Mouse (Mus musculus) embryonic facial prominence, embryonic 12.5 days (tissue): ENCODE measurements around the gene Maml1. TPM values are rescaled to one million over a fixed set of nuclear protein-coding genes. Genes with fewer than 3 reads are reported as not detected.
A peak's percentile ranks its signal among the peaks of the same experiment; 100 is the strongest.

Experiments used
- ATAC-seq: fragments of 200-750 bp; cut with Nextera tagmentation; 2 replicates; pipeline ENCODE4 v1.8.0; 2017; ENCODE audit not compliant: insufficient number of reproducible peaks, insufficient read depth, low FRiP score, low TSS enrichment
- H3K27ac ChIP-seq: fragments of 300-500 bp; sonication (generic); 2 replicates; pipeline ENCODE4 v1.5.1; 2016; ENCODE audit warnings: mild to moderate bottlenecking
- H3K27me3 ChIP-seq: fragments of 300-500 bp; sonication (generic); 2 replicates; pipeline ENCODE4 v1.6.1; 2016; ENCODE audit warnings: mild to moderate bottlenecking, moderate library complexity
- H3K36me3 ChIP-seq: fragments of 300-500 bp; sonication (generic); 2 replicates; pipeline ENCODE4 v1.6.1; 2016; ENCODE audit warnings: mild to moderate bottlenecking
- H3K4me1 ChIP-seq: fragments of 300-500 bp; sonication (generic); 2 replicates; pipeline ENCODE4 v1.6.1; 2016
- H3K4me2 ChIP-seq: fragments of 300-500 bp; sonication (generic); replicated peaks from 2 replicates; pipeline ENCODE4 v1.6.1; 2016; ENCODE audit warnings: mild to moderate bottlenecking, moderate library complexity
- H3K4me3 ChIP-seq: fragments of 300-500 bp; sonication (generic); 2 replicates; pipeline ENCODE4 v1.5.1; 2016; ENCODE audit warnings: mild to moderate bottlenecking
- H3K9ac ChIP-seq: fragments of 300-500 bp; sonication (generic); 2 replicates; pipeline ENCODE4 v1.6.1; 2016; ENCODE audit warnings: mild to moderate bottlenecking, moderate library complexity
- H3K9me3 ChIP-seq: fragments of 300-500 bp; sonication (generic); 2 replicates; pipeline ENCODE4 v1.6.1; 2016; ENCODE audit warnings: mild to moderate bottlenecking, moderate library complexity
- WGBS: fragments of 180-500 bp; shearing (Covaris S2); methylation state at CpG from one replicate; pipeline ENCODE4 v1.1.7; 2016; 5-methylcytosine and 5-hydroxymethylcytosine counted together
- polyA plus RNA-seq: library from polyadenylated mRNA; unstranded; fragments of >200 nt; fragmentation: Nextera tagmentation; extraction: Ambion mirVana; gene quantifications from 2 replicates; pipeline ENCODE4 v1.2.1, GENCODE M21; 2016

Maml1 gene
- 9.2 and 9.7 TPM in 2 replicates for polyA plus RNA-seq

DNA sequence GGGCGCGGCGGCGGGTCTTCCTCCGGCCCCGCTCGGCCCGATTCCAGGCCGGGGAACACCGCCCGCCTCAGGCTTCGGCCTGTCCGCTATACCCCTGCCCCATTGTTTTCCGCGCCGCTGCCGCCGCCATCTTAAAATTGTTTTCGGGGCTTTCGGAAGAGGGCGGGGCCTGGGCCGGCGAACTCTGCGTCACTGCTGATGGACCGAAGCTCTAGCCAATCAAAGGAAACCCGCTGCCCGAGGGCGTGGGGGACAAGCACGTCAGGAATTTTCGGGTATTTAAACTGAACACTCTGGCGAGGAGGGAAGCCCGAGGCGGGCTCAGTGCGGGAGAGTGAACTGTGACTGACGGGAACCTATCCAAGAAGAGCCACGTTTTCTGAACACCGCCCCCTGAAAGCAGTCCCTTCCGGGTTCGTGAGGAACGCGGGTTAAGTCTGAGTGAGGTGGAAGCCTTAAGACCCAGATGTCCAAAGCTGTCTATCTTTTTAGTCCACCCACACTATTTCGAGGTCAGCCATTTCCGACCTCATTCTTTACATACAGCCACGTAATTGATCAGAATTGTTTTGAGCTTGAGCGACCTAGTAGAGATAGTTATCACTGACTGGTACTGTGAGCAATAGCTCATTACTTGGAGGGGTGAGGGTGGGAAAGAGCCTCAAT, at the start of gene Maml1:
Gene Maml1 (minus strand): TSS at position 122 of the 666 bp plus-strand sequence.
- Histone ChIP-seq H3K27ac (peak within 1 kb of the TSS; percentile 99), H3K36me3 (peaks cover 37% of the 10 kb centered on the region), H3K27me3 (no peaks in the 10 kb centered on the region), H3K9me3 (no peaks in the 10 kb centered on the region), H3K4me3 (peak within 1 kb of the TSS; percentile 91), H3K9ac (peak within 1 kb of the TSS; percentile 99), H3K4me2 (peak within 1 kb of the TSS; percentile 76), H3K4me1 (peaks cover 12% of the 10 kb centered on the region)
- under 1% methylated on average over 45 of the region's 45 CpGs for WGBS
- ATAC-seq: peak; percentile 95

DNA sequence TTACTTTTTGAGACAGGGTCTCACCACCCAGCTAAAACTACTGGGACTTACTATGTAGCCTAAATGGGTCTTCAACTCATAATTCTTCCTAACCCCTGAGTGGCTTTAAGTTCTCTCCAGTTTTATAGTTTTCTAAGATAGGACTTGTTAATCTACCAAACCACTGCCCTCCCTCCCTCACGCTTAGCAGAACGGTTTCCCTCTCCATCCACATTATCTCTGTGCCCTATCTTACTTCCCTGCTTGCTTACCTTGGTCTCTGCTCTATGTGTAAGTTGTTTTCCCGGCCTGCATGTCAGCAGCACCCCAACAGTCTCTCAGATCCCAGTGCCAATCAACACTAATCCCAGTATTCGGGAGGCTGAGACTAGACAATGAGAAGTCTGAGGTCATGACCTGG, 44.8 kb upstream of the Maml1 start:
- H3K27ac ChIP-seq: no peak overlapping the region
- H3K27me3 ChIP-seq: no peaks in the 10 kb centered on the region
- H3K36me3 ChIP-seq: no peaks in the 10 kb centered on the region
- no peak overlapping the region for H3K4me2 ChIP-seq
- 72% methylated on average over 4 of the region's 4 CpGs for WGBS
- no peaks in the 10 kb centered on the region for H3K9me3 ChIP-seq
- H3K4me1 ChIP-seq: no peaks in the 10 kb centered on the region
- no peak for ATAC-seq
- no peak overlapping the region for H3K9ac ChIP-seq
- H3K4me3 ChIP-seq: no peak overlapping the region

DNA sequence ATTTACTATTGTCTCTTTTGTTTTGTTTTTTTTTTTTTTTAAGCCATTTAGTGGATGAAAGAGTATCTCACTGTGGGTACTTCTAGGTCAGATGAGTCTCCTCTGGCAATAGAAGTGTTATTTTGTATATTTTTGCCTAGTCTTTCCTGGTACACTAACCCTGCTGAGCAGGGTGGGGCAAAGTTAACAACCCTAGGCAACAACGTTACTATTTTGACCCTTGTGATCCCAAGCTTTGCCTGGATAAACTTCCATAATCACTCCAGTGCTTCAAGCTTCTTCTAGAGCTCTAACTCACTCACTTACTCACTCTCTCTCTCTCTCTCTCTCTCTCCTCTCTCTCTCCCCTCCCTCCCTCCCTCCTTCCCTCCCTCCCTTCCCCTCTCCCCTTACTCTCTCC, 44.0 kb upstream of the Maml1 start:
- H3K27ac ChIP-seq: no peak overlapping the region
- no peaks in the 10 kb centered on the region for H3K9me3 ChIP-seq
- H3K36me3 ChIP-seq: no peaks in the 10 kb centered on the region
- no peak overlapping the region for H3K4me2 ChIP-seq
- WGBS: 48% methylated on average over 1 of the region's 1 CpGs
- no peak for ATAC-seq
- no peaks in the 10 kb centered on the region for H3K4me1 ChIP-seq
- no peak overlapping the region for H3K9ac ChIP-seq
- no peak overlapping the region for H3K4me3 ChIP-seq
- H3K27me3 ChIP-seq: no peaks in the 10 kb centered on the region

DNA sequence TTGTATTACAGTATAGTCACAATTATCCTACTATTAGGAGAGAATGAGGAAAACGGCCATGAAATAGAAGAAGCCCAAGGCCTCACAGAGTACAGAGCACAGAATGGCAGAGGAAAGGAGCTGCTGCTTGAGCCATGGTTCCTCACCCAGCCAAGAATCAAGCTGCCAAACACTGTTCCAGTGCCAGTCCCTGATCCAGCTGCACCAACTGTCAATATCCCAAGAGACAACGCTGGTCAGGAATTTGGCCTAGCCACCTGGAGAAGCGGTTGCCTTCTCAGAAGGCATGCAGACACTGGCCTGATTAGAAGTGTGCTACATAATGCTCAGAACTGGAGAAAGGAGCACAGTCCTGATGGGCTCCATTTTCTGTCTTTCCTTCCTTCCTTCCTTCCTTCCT, 41.1 kb upstream of the Maml1 start:
- H3K27me3 ChIP-seq: no peaks in the 10 kb centered on the region
- H3K9ac ChIP-seq: no peak overlapping the region
- H3K36me3 ChIP-seq: no peaks in the 10 kb centered on the region
- no peak overlapping the region for H3K4me3 ChIP-seq
- ATAC-seq: no peak
- H3K4me2 ChIP-seq: no peak overlapping the region
- WGBS: 81% methylated on average over 3 of the region's 3 CpGs
- H3K27ac ChIP-seq: no peak overlapping the region
- H3K4me1 ChIP-seq: no peaks in the 10 kb centered on the region
- no peaks in the 10 kb centered on the region for H3K9me3 ChIP-seq

DNA sequence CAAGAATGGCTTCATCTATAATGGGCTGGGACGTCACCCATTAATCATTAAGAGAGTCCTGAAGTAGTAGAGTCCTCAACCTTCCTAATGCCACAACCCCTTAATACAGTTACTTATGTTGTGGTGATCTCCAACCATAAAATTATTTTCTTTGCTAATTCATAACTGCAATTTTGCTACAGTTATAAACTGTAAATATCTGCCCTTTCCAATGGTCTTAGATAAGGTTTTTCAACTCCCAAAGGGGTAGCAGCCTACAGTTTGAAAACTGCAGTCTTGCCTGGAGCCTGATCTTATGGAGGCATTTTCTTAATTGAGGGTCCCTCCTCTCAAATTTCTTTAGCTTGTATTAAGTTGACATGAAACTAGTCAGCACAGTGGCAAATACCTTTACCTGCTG, 37.3 kb upstream of the Maml1 start:
- Histone ChIP-seq H3K4me1 (peaks cover 2% of the 10 kb centered on the region), H3K9ac (no peak overlapping the region), H3K27ac (no peak overlapping the region), H3K9me3 (no peaks in the 10 kb centered on the region), H3K4me2 (no peak overlapping the region), H3K27me3 (no peaks in the 10 kb centered on the region), H3K36me3 (no peaks in the 10 kb centered on the region), H3K4me3 (no peak overlapping the region)
- 84% methylated on average over 1 of the region's 1 CpGs for whole genome bisulfite sequencing
- ATAC-seq: no peak

DNA sequence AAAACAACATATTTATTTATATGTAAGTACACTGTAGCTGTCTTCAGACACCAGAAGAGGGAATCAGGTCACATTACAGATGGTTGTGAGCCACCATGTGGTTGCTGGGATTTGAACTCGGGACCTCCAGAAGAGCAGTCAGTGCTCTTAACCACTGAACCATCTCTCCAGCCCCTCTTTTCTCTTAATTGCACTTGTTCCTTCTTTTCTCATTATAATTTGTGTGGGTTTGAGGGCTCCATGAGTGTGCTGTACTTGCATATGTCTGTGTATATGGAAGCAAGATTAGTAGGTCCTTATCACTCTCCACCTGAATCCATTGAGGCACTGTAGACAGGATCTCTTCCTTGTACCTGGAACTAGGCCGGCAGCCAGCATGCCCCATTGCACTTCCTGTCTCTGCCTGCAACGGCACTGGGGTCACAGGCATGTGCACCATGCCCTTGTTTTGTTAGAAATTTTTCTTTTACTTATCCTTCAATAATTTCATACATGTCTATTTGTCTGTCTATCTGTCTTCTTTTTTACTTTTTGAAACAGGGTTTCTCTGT, 36.0 kb upstream of the Maml1 start:
- H3K4me3 ChIP-seq: no peak overlapping the region
- no peak overlapping the region for H3K4me2 ChIP-seq
- 89% methylated on average over 3 of the region's 3 CpGs for WGBS
- no peak for ATAC-seq
- no peaks in the 10 kb centered on the region for H3K36me3 ChIP-seq
- H3K4me1 ChIP-seq: peaks cover 13% of the 10 kb centered on the region
- no peaks in the 10 kb centered on the region for H3K27me3 ChIP-seq
- H3K9ac ChIP-seq: no peak overlapping the region
- no peaks in the 10 kb centered on the region for H3K9me3 ChIP-seq
- H3K27ac ChIP-seq: no peak overlapping the region

DNA sequence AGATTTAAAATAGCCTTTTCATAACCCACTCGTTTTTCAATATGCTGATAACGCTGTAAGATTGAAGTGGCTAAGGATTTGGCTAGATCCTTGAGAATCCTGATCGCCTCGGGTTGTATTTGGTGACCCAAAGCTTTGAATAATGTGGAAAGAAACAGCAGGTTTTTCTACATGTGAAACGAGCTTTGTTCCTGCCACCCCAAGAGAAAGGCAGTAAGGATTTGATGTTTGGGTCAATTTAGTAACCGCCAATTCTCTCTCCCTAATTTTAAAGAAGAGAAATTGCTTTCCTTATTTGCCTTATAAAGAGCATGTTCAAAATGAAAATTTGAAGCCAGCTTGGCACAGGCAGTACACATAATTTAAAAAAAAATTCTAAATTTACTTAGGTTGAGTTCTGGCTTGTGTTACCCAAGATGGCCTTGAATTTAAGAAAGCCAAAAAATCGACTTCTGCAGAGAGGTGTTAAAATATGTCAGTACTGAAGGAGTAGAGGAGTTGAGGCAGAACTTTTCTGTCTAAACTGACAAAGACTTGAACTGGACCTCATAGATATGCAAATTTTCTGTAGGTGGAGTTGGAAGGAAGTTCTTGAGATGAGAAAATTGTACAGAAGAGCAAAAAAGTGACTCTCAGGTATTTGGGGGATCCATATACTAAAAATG, 34.3 kb upstream of the Maml1 start:
- peak overlapping the region; percentile 56 for H3K4me2 ChIP-seq
- H3K4me3 ChIP-seq: peak overlapping the region; percentile 96
- ATAC-seq: no peak
- peak overlapping the region; percentile 86 for H3K27ac ChIP-seq
- H3K9ac ChIP-seq: peak overlapping the region; percentile 69
- H3K36me3 ChIP-seq: no peaks in the 10 kb centered on the region
- H3K27me3 ChIP-seq: no peaks in the 10 kb centered on the region
- WGBS: 6% methylated on average over 7 of the region's 7 CpGs
- H3K4me1 ChIP-seq: peaks cover 13% of the 10 kb centered on the region
- H3K9me3 ChIP-seq: no peaks in the 10 kb centered on the region

DNA sequence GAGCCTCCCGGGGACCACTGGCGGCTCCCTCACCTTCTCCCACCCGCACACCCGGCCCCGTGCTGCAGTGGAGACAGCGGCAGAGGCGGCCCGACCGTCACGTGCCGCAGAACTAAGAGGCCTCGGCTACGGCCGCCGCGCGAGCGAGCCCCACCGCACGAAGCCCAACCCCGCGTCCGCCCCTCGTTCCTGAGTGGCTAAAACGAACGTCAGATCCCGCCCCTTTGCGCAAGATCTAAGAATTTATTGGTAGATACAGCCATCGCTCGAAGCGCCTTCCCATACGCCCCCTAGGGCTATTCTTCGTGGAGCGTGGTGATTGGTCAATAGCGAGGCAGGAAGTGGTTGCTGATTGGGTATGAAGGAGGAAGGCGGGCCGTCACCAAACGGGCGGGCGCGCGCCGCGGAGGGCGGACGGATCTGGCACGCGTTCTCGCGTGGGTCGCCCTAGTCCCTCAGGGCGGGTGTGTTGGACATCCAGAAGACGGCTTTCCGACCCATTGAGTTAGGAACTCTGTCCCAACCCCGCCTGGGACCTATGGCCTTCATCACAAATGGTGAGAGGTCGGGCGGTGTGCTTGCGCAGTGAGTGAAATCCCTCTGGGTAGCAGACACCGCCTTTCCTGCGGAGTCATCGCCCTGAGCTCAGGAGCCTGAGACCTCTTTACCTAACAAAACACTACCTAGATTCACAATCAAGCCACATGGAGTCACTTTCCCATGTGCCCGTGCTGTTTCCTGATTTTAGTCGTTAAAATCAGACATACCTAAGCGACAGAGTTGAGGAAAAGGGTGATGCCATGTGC, 33.6 kb upstream of the Maml1 start, which contains the start of gene Canx:
Gene Canx (minus strand): TSS at position 178 of the 806 bp plus-strand sequence.
- peak; percentile 98 for ATAC-seq
- no peaks in the 10 kb centered on the region for H3K9me3 ChIP-seq
- H3K4me3 ChIP-seq: peak within 1 kb of the TSS; percentile 96
- under 1% methylated on average over 64 of the region's 64 CpGs for WGBS
- H3K9ac ChIP-seq: peak within 1 kb of the TSS; percentile 98
- no peaks in the 10 kb centered on the region for H3K36me3 ChIP-seq
- no peaks in the 10 kb centered on the region for H3K27me3 ChIP-seq
- peaks cover 13% of the 10 kb centered on the region for H3K4me1 ChIP-seq
- H3K27ac ChIP-seq: peak within 1 kb of the TSS; percentile 90
- H3K4me2 ChIP-seq: peak within 1 kb of the TSS; percentile 75

DNA sequence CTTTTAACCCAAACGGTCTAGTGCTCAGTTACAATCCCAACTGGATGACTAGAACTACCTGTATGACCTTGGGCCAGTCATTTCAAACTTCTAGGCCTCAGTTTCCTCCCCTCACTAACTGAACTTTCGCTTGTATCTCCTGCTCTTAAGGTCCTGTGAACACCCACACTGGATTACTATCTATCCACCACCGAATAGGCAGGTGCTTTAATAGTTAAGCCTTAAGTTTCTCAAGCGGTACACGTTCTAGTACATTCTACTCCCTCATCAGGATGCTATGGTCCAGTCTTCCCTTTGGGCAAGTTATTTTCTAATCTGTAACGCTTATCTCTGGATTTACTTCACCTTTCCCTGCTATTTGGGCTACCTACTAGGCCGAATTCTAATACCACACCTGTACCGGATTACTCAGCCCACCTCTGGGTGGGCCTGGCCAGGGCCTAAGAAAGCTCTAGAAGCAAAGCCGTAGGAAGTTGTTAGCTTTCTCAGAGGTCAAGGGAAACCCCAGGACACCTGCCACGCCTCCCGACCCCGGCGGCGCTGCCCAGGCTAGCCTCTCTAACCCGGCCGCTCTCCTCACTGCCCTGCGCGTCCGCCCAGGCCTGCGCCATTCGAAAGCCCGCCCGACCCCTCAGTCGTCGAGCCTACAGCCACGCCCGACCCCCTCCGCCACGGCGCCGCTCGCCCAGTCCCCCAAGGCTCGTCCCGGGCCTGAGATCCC, 32.8 kb upstream of the Maml1 start:
- Histone ChIP-seq H3K4me2 (peak overlapping the region; percentile 75), H3K4me3 (peak overlapping the region; percentile 96), H3K36me3 (no peaks in the 10 kb centered on the region), H3K27ac (peak overlapping the region; percentile 90), H3K9me3 (no peaks in the 10 kb centered on the region), H3K4me1 (peaks cover 13% of the 10 kb centered on the region), H3K27me3 (no peaks in the 10 kb centered on the region), H3K9ac (peak overlapping the region; percentile 98)
- no peak; the same call in 1 of the 2 replicates for ATAC-seq
- WGBS: 2% methylated on average over 34 of the region's 34 CpGs

DNA sequence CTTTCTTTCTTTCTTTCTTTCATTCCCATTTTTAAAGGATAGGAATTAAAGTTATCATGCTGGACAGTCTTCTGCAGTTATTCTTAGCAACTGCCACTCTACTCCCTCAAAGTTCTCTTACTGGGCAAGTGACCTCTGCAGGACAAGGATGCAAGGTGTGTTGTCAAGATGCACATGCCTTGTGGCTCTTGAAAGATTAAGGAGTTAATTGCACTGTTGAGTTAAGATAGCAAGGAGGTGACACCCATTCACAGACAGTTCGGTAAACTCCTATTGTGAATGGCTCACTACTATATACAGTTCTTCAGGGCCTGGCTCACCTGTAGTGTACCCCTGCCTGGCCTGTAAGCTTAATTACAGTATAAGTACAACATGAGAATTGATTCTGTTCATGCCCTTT, 31.7 kb upstream of the Maml1 start:
- Histone ChIP-seq H3K36me3 (peaks cover 1% of the 10 kb centered on the region; the same call in 1 of the 2 replicates), H3K9me3 (no peaks in the 10 kb centered on the region), H3K27ac (no peak overlapping the region; the same call in 1 of the 2 replicates), H3K4me3 (peak overlapping the region; percentile 96), H3K9ac (peak overlapping the region; percentile 98), H3K27me3 (no peaks in the 10 kb centered on the region), H3K4me1 (peaks cover 13% of the 10 kb centered on the region), H3K4me2 (peak overlapping the region; percentile 75)
- 44% methylated on average over 1 of the region's 1 CpGs for WGBS
- no peak for ATAC-seq

DNA sequence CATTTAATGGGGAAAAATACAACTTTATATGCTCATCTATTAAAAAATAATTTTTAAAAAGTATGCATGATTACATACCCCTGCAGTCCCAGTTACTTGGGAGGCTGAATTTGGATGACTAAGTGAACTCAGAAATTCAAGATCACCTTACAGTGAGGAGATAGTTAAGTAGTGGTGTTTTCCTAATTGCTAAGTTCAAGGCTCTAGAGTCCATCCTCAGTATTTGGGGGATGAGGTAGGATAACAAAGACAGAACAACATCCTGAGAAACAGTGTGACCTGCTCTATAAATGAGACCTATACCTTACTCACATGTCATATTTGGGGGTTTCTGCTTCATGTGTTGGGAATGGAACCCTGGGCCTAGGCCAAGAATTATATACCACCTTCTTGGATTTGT, 30.2 kb upstream of the Maml1 start:
- no peak for ATAC-seq
- H3K27me3 ChIP-seq: no peaks in the 10 kb centered on the region
- H3K9ac ChIP-seq: no peak overlapping the region
- no peak overlapping the region for H3K4me3 ChIP-seq
- H3K27ac ChIP-seq: no peak overlapping the region
- peaks cover 3% of the 10 kb centered on the region; the same call in 1 of the 2 replicates for H3K36me3 ChIP-seq
- H3K4me2 ChIP-seq: no peak overlapping the region
- H3K9me3 ChIP-seq: no peaks in the 10 kb centered on the region
- H3K4me1 ChIP-seq: peaks cover 13% of the 10 kb centered on the region
